Mouse (Mus musculus) A20 (cell line): ENCODE measurements around the gene Kcnj14.

Source experiments
- DNase-seq: peaks from one replicate; pipeline ENCODE4 v3.0.0-alpha.2; 2011; ENCODE audit warnings: low read depth, low spot score

Gene Kcnj14

GRCm38 (mm10) chr7:45797661-45798510, 26.7 kb downstream of the Kcnj14 start:
- no peak for DNase-seq

DNA sequence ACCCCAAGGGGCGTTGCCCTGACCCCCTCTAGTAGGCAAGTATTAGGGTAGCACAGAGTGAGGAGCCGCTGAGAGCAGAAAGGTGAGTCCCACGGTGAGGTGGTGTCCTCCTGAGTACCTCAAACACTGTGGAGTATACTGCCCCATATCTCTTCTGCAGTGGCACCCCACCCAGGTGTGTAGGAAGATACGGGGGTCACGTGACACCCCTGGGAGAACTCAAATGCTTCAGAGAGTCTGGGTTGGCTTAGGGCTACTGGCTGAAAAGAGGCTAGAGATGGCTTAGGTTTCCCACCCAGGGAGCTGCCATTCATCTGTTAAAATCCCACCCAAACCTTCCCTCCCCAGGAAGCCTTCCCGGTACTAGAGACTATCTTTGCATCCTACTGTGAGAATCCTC, 27.6 kb downstream of the Kcnj14 start:
- DNase-seq, result no peak

- no peak for DNase-seq
Measured at GRCm38 (mm10) chr7:45794971-45795370, 29.6 kb downstream of the Kcnj14 start.

GRCm38 (mm10) chr7:45793969-45794585, 30.5 kb downstream of the Kcnj14 start:
- no peak for DNase-seq

- DNase-seq, result no peak
Measured at GRCm38 (mm10) chr7:45793240-45793639, 31.3 kb downstream of the Kcnj14 start.

DNA sequence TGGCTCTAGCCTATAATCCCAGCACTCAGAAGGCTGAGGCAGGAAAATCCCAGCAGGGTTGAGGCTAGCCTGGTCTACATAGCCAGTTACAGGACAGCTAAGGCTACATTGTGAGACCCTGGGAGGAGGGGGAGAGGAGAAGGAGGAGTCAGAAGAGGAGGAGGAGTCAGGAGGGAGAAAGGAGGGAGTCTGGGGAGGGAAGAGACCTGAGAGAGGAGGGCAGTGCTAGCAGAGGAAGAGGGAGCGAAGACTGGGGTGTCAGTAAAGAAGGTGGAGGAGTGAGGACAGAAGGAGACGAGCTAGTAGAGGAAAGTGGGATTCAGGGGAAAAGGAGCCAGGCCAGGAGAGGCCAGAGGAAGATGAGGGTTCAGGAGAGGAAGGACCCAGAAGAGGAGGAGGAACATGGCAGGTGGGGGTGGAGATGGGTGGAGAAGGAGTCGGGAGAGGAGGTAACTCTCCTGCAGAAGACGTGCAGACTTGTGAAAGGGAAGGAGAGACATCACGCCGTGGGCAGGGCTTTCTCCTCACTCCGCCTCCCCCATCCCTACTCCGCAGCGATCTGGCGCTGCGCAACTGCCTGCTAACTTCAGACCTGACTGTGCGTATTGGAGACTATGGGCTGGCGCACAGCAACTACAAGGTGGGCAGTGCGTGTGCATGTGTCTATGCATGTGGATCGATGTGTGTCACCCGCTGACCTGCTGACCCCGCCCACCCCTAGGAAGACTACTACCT, 32.7 kb downstream of the Kcnj14 start:
- no peak for DNase-seq

GRCm38 (mm10) chr7:45790721-45791120, 33.9 kb downstream of the Kcnj14 start:
- DNase-seq, result no peak

GRCm38 (mm10) chr7:45787642-45788041, 36.9 kb downstream of the Kcnj14 start:
- DNase-seq, result no peak

DNA sequence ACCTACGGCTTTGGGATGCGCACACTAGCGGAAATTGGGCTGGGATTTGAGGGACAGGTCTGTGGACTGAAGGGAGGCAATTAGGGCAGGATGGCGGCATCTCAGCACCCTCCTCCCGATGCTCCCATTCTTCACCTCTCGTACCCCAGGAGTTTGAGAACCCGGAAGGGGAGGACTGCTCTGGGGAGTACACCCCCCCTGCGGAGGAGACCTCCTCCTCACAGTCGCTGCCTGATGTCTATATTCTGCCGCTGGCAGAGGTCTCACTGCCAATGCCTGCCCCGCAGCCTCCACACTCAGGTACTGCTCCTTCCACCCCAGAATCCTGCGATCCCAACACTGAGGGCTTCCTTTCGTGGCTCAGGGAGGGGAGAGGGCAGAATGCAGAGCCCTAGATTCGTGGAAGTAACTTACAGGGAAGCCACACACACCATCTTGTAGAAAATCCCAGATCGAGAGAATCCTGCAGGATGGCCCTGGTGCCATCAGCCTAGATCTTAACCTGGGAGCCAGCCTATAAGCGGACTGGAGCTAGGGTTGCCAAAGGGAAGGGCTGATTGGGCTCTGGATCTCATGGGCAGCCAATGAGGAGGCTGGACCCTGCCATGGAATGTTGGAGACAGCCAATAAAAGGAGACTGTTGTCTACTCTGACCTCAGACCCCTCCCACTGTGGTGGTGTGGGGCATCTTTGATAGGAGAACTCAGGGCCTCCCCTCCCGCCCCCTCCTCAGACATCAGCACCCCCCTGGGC, 37.7 kb downstream of the Kcnj14 start:
- DNase-seq, result no peak

- DNase-seq, result no peak
Measured at GRCm38 (mm10) chr7:45786136-45786578, 38.4 kb downstream of the Kcnj14 start.

- no peak for DNase-seq
Measured at GRCm38 (mm10) chr7:45785388-45786135, 39.0 kb downstream of the Kcnj14 start.

DNA sequence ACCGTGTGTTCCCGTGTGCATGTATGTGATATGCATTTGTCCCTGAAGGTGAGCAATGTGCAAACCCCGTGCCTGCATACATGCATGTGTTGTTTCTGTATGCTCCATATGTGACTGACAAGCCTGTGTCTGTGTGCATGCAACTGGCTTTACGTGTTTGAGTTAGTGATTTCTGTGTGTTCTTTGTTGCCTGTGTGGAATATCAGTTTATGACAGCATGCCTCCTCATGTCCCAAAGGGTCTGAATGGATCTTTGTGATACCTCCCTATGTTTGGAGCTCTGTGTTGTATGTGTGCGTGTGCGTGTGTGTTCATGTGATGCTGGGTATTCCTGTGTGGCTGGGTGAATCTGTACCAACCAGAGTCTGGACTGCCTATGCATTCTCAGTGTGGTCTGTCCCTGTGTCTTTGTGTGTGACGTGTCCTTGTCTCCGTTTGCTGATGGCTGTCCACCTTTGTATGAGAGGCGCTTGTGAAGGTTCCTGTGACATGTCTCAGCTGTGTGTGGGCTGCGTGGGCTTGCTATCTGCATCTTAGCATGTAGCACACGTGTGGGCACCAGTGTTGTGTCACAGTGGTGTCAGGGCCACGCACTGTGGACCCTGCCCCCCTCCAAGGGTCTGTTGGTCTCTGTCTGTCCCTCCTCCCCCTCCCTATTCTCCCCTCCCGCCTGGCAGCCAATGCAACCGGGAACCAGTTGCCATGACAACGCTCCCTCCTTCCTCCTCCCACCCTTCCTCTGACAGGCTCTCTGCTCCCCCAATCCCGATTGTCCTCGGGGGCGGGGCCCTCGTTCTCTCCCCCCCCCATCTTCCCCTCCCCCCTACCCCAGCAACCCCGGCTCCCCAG, 39.8 kb downstream of the Kcnj14 start, which contains the start of gene Sult2b1:
Gene Sult2b1, minus strand, starts transcription at position 146 of the 849 bp plus-strand sequence.
- DNase-seq, result no peak

DNA sequence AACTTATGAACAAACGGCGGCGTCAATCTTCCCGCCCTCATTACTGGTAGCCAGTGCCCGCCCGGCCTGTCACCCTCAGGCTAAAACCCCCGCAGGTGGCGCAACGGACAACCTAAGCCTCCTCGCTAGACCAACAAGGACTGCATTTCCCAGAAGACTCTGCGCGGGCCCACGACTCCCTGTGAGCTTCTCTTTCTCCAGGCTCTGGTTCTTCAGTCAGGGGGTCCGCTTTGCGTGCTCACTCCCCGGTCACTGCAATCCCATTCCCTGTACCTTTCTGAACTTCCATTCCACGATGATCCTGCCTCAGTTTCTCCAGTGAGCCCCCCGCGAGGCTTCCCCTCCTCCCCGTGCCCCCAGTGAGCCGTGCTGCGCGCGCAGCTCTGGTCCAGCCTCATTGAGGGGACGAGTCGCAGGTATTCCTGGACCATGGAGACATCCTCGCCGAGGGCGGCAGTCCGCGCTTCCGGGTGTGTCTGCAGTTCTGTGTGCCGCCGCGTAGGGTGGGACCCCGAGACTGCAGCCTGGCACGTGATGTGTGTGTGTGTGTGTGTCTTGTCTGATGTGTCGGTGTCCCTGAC, 41.0 kb downstream of the Kcnj14 start, which contains the start of gene Lmtk3:
Gene Lmtk3, plus strand, starts transcription at position 228 of the 581 bp plus-strand sequence.
- DNase-seq, result peak; percentile 88

- no peak for DNase-seq
Measured at GRCm38 (mm10) chr7:45782271-45782670, 42.3 kb downstream of the Kcnj14 start.

DNA sequence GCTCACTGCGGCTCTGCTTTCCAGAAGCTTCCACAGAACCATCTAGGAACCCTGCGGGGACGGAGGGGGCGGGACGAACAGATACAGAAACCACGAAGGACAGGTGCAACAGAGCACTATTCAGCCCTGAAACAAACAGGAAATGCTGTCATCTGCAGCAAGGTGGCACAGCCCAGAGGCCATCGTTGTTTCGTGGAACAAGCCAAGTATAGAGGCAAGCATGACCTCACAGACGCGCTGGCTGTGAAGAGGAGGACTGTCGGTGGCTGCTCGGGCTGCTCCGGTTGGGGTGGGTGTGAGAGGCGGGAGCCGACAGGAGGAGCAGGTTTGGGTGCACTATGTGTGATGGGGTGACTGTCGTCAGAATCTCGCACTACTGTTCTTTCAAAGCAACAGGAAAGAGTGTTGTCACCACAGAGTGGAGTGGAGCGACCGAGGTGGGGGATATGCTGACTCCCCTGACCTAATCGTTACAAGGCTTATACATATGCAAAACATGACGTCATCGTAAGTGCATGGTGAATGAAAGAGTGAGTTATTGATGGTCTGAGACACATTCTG, 45.4 kb downstream of the Kcnj14 start:
- peak; percentile 69 for DNase-seq

DNA sequence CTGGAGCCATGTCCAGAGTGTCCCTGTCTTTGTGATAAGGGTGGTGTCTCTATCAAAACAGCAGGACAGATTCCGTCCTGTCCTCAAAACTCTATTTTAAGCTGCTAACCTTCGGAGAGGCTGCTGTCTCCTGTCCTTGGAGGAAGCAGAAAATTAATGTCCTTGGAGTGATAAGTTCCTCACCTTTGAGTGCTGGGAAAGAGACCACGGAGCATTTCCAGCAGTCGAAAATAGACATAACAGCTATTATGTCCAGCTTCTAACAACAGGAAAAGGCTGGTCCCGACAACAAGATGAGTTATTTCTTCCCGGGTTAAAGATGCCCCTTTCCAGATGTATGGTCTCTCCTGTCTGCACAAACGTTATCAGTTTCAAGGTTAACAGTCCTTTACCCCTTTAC, 49.3 kb downstream of the Kcnj14 start:
- no peak for DNase-seq

DNA sequence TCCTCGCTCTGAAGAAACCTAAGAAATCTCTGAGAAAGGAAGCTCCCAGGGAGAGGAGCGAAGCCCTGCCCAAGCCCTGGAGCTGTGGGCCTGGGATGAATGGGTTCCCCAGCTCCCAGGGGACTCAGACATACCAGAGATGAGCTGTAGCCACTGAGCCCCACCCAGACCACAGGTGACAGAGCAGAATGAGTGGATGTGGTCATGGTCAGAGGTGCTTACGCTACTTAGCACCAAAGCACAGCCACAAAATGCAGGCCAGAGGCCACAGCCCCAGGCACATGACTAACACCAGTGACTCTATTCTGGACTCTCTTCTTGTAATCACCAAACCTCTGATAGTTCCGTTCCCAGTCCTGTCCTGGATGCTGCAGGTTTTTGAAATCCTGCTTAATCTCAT, 53.5 kb downstream of the Kcnj14 start:
- no peak for DNase-seq

GRCm38 (mm10) chr7:45770427-45771082, 54.0 kb downstream of the Kcnj14 start:
- DNase-seq, result no peak

GRCm38 (mm10) chr7:45767500-45767899, 57.1 kb downstream of the Kcnj14 start:
- no peak for DNase-seq
